Mouse (Mus musculus) limb, embryonic 12.5 days (tissue): Measurements from ENCODE around the gene Cacul1. TPM values are rescaled to one million over a fixed set of nuclear protein-coding genes. Genes with fewer than 3 reads are reported as not detected.
A peak's percentile ranks its signal among the peaks of the same experiment; 100 is the strongest.
"Not testable (repeated sequence)": the region's sequence is repeated elsewhere in the genome, so short reads cannot be mapped to it uniquely, and the experiment has no call there.

ENCODE experiments used
- ATAC-seq: fragments of 200-750 bp; cut with Nextera tagmentation; 2 replicates; pipeline ENCODE4 v1.8.0; 2017; ENCODE audit warnings: low read depth, moderate TSS enrichment; ENCODE audit not compliant: insufficient number of reproducible peaks, insufficient read depth, low FRiP score, low TSS enrichment
- H3K27ac ChIP-seq: fragments of 300-500 bp; sonication (generic); 2 replicates; pipeline ENCODE4 v1.5.1; 2016; ENCODE audit warnings: mild to moderate bottlenecking, moderate library complexity
- H3K27me3 ChIP-seq: fragments of 300-500 bp; sonication (generic); 2 replicates; pipeline ENCODE4 v1.6.1; 2016; ENCODE audit warnings: mild to moderate bottlenecking, moderate library complexity
- H3K36me3 ChIP-seq: fragments of 300-500 bp; sonication (generic); 2 replicates; pipeline ENCODE4 v1.6.1; 2016; ENCODE audit warnings: mild to moderate bottlenecking, moderate library complexity
- H3K4me1 ChIP-seq: fragments of 300-500 bp; sonication (generic); replicated peaks from 2 replicates; pipeline ENCODE4 v1.6.1; 2016
- H3K4me2 ChIP-seq: fragments of 300-500 bp; sonication (generic); 2 replicates; pipeline ENCODE4 v1.6.1; 2016; ENCODE audit warnings: mild to moderate bottlenecking, moderate library complexity
- H3K4me3 ChIP-seq: fragments of 300-500 bp; sonication (generic); replicated peaks from 2 replicates; pipeline ENCODE4 v1.5.1; 2016; ENCODE audit warnings: mild to moderate bottlenecking
- H3K9ac ChIP-seq: fragments of 300-500 bp; sonication (generic); replicated peaks from 2 replicates; pipeline ENCODE4 v1.6.1; 2016; ENCODE audit warnings: mild to moderate bottlenecking, moderate library complexity
- H3K9me3 ChIP-seq: fragments of 300-500 bp; sonication (generic); 2 replicates; pipeline ENCODE4 v1.6.1; 2016; ENCODE audit warnings: mild to moderate bottlenecking, moderate library complexity
- WGBS: fragments of 180-500 bp; shearing (Covaris S2); methylation state at CpG from one replicate; pipeline ENCODE4 v1.1.7; 2016; 5-methylcytosine and 5-hydroxymethylcytosine counted together
- polyA plus RNA-seq: library from polyadenylated mRNA; unstranded; fragments of >200 nt; fragmentation: Nextera tagmentation; extraction: Ambion mirVana; gene quantifications from 2 replicates; pipeline ENCODE4 v1.2.1, GENCODE M21; 2016

Gene Cacul1
- polyA plus RNA-seq: 32.3 and 32.9 TPM in 2 replicates

- no peaks in the 10 kb centered on the region for H3K27me3 ChIP-seq
- peak within 1 kb of the TSS; percentile 82 for H3K4me2 ChIP-seq
- H3K9me3 ChIP-seq: no peaks in the 10 kb centered on the region
- ATAC-seq: peak; percentile 98
- peak within 1 kb of the TSS; percentile 93 for H3K27ac ChIP-seq
- peaks cover 12% of the 10 kb centered on the region for H3K4me1 ChIP-seq
- under 1% methylated on average over 62 of the region's 64 CpGs for WGBS
- no peaks in the 10 kb centered on the region for H3K36me3 ChIP-seq
- peak within 1 kb of the TSS; percentile 95 for H3K9ac ChIP-seq
- peak within 1 kb of the TSS; percentile 97 for H3K4me3 ChIP-seq
Measured at GRCm38 (mm10) chr19:60580582-60581339, at the start of gene Cacul1. Gene Cacul1, minus strand, starts transcription at chr19:60581025.

- no peak for ATAC-seq
- 76% methylated on average over 4 of the region's 4 CpGs for WGBS
- no peaks in the 10 kb centered on the region for H3K27me3 ChIP-seq
- H3K4me2 ChIP-seq: no peak overlapping the region
- no peaks in the 10 kb centered on the region for H3K4me1 ChIP-seq
- no peak overlapping the region for H3K9ac ChIP-seq
- no peak overlapping the region for H3K4me3 ChIP-seq
- H3K9me3 ChIP-seq: no peaks in the 10 kb centered on the region
- no peak overlapping the region for H3K27ac ChIP-seq
- no peaks in the 10 kb centered on the region for H3K36me3 ChIP-seq
Measured at GRCm38 (mm10) chr19:60619420-60619819, 38.6 kb upstream of the Cacul1 start.

- H3K4me3 ChIP-seq: no peak overlapping the region
- H3K27me3 ChIP-seq: no peaks in the 10 kb centered on the region
- H3K4me2 ChIP-seq: no peak overlapping the region
- H3K36me3 ChIP-seq: no peaks in the 10 kb centered on the region
- H3K9me3 ChIP-seq: no peaks in the 10 kb centered on the region
- WGBS: 42% methylated on average over 1 of the region's 1 CpGs
- no peak overlapping the region for H3K9ac ChIP-seq
- H3K4me1 ChIP-seq: no peaks in the 10 kb centered on the region
- no peak overlapping the region for H3K27ac ChIP-seq
- ATAC-seq: no peak
Measured at GRCm38 (mm10) chr19:60617007-60617406, 36.2 kb upstream of the Cacul1 start.

- Histone ChIP-seq H3K27ac (no peak overlapping the region), H3K9me3 (no peaks in the 10 kb centered on the region), H3K9ac (no peak overlapping the region), H3K36me3 (no peaks in the 10 kb centered on the region), H3K4me2 (no peak overlapping the region), H3K4me3 (no peak overlapping the region), H3K4me1 (no peaks in the 10 kb centered on the region), H3K27me3 (no peaks in the 10 kb centered on the region)
- ATAC-seq: no peak
- 73% methylated on average over 5 of the region's 5 CpGs for WGBS
Measured at GRCm38 (mm10) chr19:60615470-60616200, 34.8 kb upstream of the Cacul1 start.

GRCm38 (mm10) chr19:60611525-60612215, 30.8 kb upstream of the Cacul1 start:
- Histone ChIP-seq H3K4me3 (no peak overlapping the region), H3K9ac (no peak overlapping the region), H3K36me3 (no peaks in the 10 kb centered on the region), H3K9me3 (no peaks in the 10 kb centered on the region), H3K27ac (no peak overlapping the region), H3K4me1 (no peaks in the 10 kb centered on the region), H3K27me3 (no peaks in the 10 kb centered on the region), H3K4me2 (no peak overlapping the region)
- ATAC-seq: no peak
- WGBS: 46% methylated on average over 12 of the region's 12 CpGs

GRCm38 (mm10) chr19:60608766-60609165, 27.9 kb upstream of the Cacul1 start:
- Histone ChIP-seq H3K4me1 (no peaks in the 10 kb centered on the region), H3K9ac (no peak overlapping the region), H3K27me3 (no peaks in the 10 kb centered on the region), H3K9me3 (no peaks in the 10 kb centered on the region), H3K4me3 (no peak overlapping the region), H3K4me2 (no peak overlapping the region), H3K36me3 (no peaks in the 10 kb centered on the region), H3K27ac (no peak overlapping the region)
- 32% methylated on average over 5 of the region's 5 CpGs for WGBS
- ATAC-seq: no peak

- ATAC-seq: no peak
Measured at GRCm38 (mm10) chr19:60603586-60603985, 22.8 kb upstream of the Cacul1 start.

GRCm38 (mm10) chr19:60602066-60602465, 21.2 kb upstream of the Cacul1 start:
- H3K27me3 ChIP-seq, ATAC-seq, H3K4me1 ChIP-seq, H3K27ac ChIP-seq, H3K4me2 ChIP-seq, H3K36me3 ChIP-seq, H3K9ac ChIP-seq, H3K4me3 ChIP-seq, H3K9me3 ChIP-seq: not testable (repeated sequence)
- WGBS: 90% methylated on average over 1 of the region's 1 CpGs

More at GRCm38 (mm10) chr19:60603586-60603985, 22.8 kb upstream of the Cacul1 start:
- Histone ChIP-seq H3K36me3 (no peaks in the 10 kb centered on the region), H3K4me2 (no peak overlapping the region), H3K27ac (no peak overlapping the region), H3K9me3 (no peaks in the 10 kb centered on the region), H3K4me3 (no peak overlapping the region), H3K27me3 (no peaks in the 10 kb centered on the region), H3K4me1 (no peaks in the 10 kb centered on the region), H3K9ac (no peak overlapping the region)
- WGBS: 84% methylated on average over 3 of the region's 3 CpGs

- Histone ChIP-seq H3K27me3 (no peaks in the 10 kb centered on the region), H3K4me3 (no peak overlapping the region), H3K9ac (no peak overlapping the region), H3K4me2 (no peak overlapping the region), H3K36me3 (no peaks in the 10 kb centered on the region), H3K27ac (no peak overlapping the region), H3K4me1 (no peaks in the 10 kb centered on the region), H3K9me3 (no peaks in the 10 kb centered on the region)
- no peak for ATAC-seq
- 87% methylated on average over 8 of the region's 8 CpGs for WGBS
Measured at GRCm38 (mm10) chr19:60598025-60598697, 17.3 kb upstream of the Cacul1 start.

GRCm38 (mm10) chr19:60589646-60590045, 8.8 kb upstream of the Cacul1 start:
- no peaks in the 10 kb centered on the region for H3K9me3 ChIP-seq
- no peak overlapping the region for H3K4me3 ChIP-seq
- H3K27ac ChIP-seq: no peak overlapping the region
- no peak for ATAC-seq
- no peak overlapping the region for H3K9ac ChIP-seq
- WGBS: 89% methylated on average over 2 of the region's 2 CpGs
- H3K4me1 ChIP-seq: no peaks in the 10 kb centered on the region
- no peaks in the 10 kb centered on the region for H3K36me3 ChIP-seq
- no peak overlapping the region for H3K4me2 ChIP-seq
- no peaks in the 10 kb centered on the region for H3K27me3 ChIP-seq

GRCm38 (mm10) chr19:60586652-60587051, 5.8 kb upstream of the Cacul1 start:
- WGBS: 68% methylated on average over 5 of the region's 5 CpGs
- Histone ChIP-seq H3K9ac (no peak overlapping the region), H3K4me1 (no peaks in the 10 kb centered on the region), H3K4me3 (no peak overlapping the region), H3K4me2 (no peak overlapping the region), H3K27me3 (no peaks in the 10 kb centered on the region), H3K9me3 (no peaks in the 10 kb centered on the region), H3K27ac (no peak overlapping the region), H3K36me3 (no peaks in the 10 kb centered on the region)
- ATAC-seq: no peak
